Mouse (Mus musculus) left cerebral cortex, postnatal 10 days (tissue): ENCODE measurements at regions not wholly inside any gene's neighbourhood (a gene's known extent, or its start where the extent isn't known, plus 50 kb on each side); places are given as distances from the start of the nearest gene placed in this dataset.
A peak's percentile ranks its signal among the peaks of the same experiment; 100 is the strongest.

Experiments
- DNase-seq, 2 experiments: peaks; one replicate each; pipeline ENCODE4 v3.0.0; 2021 to 2022; ENCODE audit warnings: low spot score in 2 of 2, mixed read lengths in 1 of 2; ENCODE audit errors: extremely low spot score in 1 of 2
- intact Hi-C: fragments of 180-260 bp; cut with DNase I; formaldehyde crosslinking; loops from one replicate; pipeline ENCODE4 v1.15.1; 2025

GRCm38 (mm10) chr13:59393231-59393938, 191.6 kb downstream of the Agtpbp1 start:
- intact Hi-C loops, result no loop called here
- peak; percentile 40 to 50 for DNase-seq

GRCm38 (mm10) chr13:59392828-59393227, 192.2 kb downstream of the Agtpbp1 start:
- no peak for DNase-seq
- intact Hi-C loops, result no loop called here

- DNase-seq, result no peak
- intact Hi-C loops, result no loop called here
Measured at GRCm38 (mm10) chr13:59387627-59388325, 197.3 kb downstream of the Agtpbp1 start.

- DNase-seq, result no peak
- intact Hi-C loops, result no loop called here
Measured at GRCm38 (mm10) chr13:59386935-59387540, 198.0 kb downstream of the Agtpbp1 start.

- DNase-seq, result no peak
- intact Hi-C loops, result no loop called here
Measured at GRCm38 (mm10) chr13:59385824-59386223, 199.2 kb downstream of the Agtpbp1 start.

GRCm38 (mm10) chr13:59370141-59370816, 214.7 kb downstream of the Agtpbp1 start:
- intact Hi-C loops, result no loop called here
- no peak for DNase-seq

- no peak for DNase-seq
- intact Hi-C loops, result loop anchor here (10.0 kb wide), 1 partner anchor 564 kb away; the partner anchor contains the start of gene Ntrk2
Measured at GRCm38 (mm10) chr13:59368550-59369449, 216.2 kb downstream of the Agtpbp1 start.

- peak; percentile 68 to 83 for DNase-seq
- intact Hi-C loops, result loop anchor here (10.0 kb wide), 1 partner anchor 561 kb away; the partner anchor contains the start of gene Ntrk2
Measured at GRCm38 (mm10) chr13:59365460-59365859, 219.6 kb downstream of the Agtpbp1 start.

- DNase-seq, result peak; percentile 34 to 57
Measured at GRCm38 (mm10) chr13:59363428-59363827, 221.6 kb downstream of the Agtpbp1 start.

GRCm38 (mm10) chr13:59361323-59361722, 223.7 kb downstream of the Agtpbp1 start:
- intact Hi-C loops, result loop anchor here (10.0 kb wide), 1 partner anchor 557 kb away; the partner anchor contains the start of gene Ntrk2

More at GRCm38 (mm10) chr13:59363428-59363827, 221.6 kb downstream of the Agtpbp1 start:
- intact Hi-C loops, result loop anchor here (10.0 kb wide), 1 partner anchor 559 kb away; the partner anchor contains the start of gene Ntrk2

GRCm38 (mm10) chr13:59360026-59360425, 225.0 kb downstream of the Agtpbp1 start:
- intact Hi-C loops, result loop anchor here (10.0 kb wide), 1 partner anchor 555 kb away; the partner anchor contains the start of gene Ntrk2
- no peak for DNase-seq

More at GRCm38 (mm10) chr13:59361323-59361722, 223.7 kb downstream of the Agtpbp1 start:
- peak in 1 of 2 experiments; percentile 54 for DNase-seq

- intact Hi-C loops, result no loop called here
- DNase-seq, result no peak
Measured at GRCm38 (mm10) chr13:59358421-59358820, 226.6 kb downstream of the Agtpbp1 start.

- peak in 1 of 2 experiments; percentile 53 for DNase-seq
- intact Hi-C loops, result no loop called here
Measured at GRCm38 (mm10) chr13:59351461-59351860, 233.6 kb downstream of the Agtpbp1 start.

- no peak for DNase-seq
Measured at GRCm38 (mm10) chr13:59350613-59351150, 234.3 kb downstream of the Agtpbp1 start.

GRCm38 (mm10) chr13:59348510-59348909, 236.5 kb downstream of the Agtpbp1 start:
- intact Hi-C loops, result no loop called here
- DNase-seq, result no peak

More at GRCm38 (mm10) chr13:59350613-59351150, 234.3 kb downstream of the Agtpbp1 start:
- intact Hi-C loops, result no loop called here

GRCm38 (mm10) chr13:59341871-59342270, 243.2 kb downstream of the Agtpbp1 start:
- intact Hi-C loops, result no loop called here
- peak in 1 of 2 experiments; percentile 54 for DNase-seq

GRCm38 (mm10) chr13:59338436-59338835, 246.6 kb downstream of the Agtpbp1 start:
- intact Hi-C loops, result no loop called here
- DNase-seq, result no peak
